Mouse (Mus musculus): ENCODE measurements around the gene Fam104a. TPM values are rescaled to one million over a fixed set of nuclear protein-coding genes. Genes with fewer than 3 reads are reported as not detected.

Fam104a gene
- polyA plus RNA-seq, 1 experiment from 2014 or later = 51.2 TPM

DNA sequence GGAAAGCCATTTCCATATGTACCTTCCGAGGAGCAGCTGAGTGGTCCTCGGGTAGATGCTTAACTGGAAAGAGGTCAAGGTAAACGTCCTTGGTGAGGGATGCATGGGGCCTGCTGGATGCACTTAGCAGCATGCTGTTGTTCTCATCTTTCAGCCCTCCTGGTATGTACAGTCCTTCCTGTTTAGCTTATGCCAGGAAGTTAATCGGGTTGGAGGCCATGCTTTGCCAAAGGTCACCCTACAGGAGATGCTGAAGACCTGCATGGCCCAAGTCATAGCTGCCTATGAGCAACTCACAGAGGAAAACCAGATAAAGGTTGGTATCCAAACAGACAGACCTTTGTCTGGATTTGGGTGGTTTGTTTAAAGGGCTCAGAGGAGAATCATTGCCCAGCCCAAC is 26.7 kb downstream of the Fam104a start:
- no peak overlapping the region for H3K4me2 ChIP-seq (replicated peaks; ENCODE audit: low read depth, low read length)
- no peak overlapping the region for H3K27ac ChIP-seq (ENCODE audit: low read length)
- no peak overlapping the region for H3K4me3 ChIP-seq (ENCODE audit: low read depth, low read length)
- peaks cover 90% of the 10 kb centered on the region for H3K36me3 ChIP-seq (ENCODE audit: control insufficient read depth, insufficient read depth, low read length)
- no peaks in the 10 kb centered on the region for H3K9me3 ChIP-seq (ENCODE audit: control insufficient read depth, low read depth, low read length)
- no peaks in the 10 kb centered on the region for H3K27me3 ChIP-seq (ENCODE audit: control insufficient read depth, insufficient read depth, low read length)
- no peak for ATAC-seq (ENCODE audit: insufficient number of reproducible peaks, insufficient read depth, low FRiP score, low read depth)
- H3K9ac ChIP-seq (replicated peaks; ENCODE audit: low read depth, low read length) = no peak overlapping the region
- WGBS = 43% methylated on average over 4 of the region's 4 CpGs
- H3K4me1 ChIP-seq (ENCODE audit: control insufficient read depth, insufficient read depth, low read length) = no peaks in the 10 kb centered on the region

DNA sequence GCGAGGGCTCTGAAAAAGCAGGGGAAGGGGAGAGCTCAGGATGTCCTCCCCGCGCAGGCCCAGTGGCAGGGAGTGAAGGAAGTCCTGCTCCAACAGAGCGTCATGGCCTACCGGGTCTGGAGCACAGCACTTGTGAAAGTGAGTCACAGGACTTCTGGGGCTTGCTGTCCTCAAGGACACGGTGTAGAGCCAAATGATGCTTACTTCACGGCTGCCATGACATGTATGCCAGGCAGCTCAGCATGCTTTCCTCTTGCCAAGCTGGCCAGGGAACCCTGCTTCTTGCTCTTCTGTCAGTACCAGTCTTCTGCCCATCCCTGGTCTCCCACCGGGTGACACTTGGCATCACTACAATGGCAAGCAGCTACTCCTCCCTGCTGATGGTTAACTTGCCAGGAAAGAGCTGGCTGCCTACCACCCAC is 27.4 kb downstream of the Fam104a start:
- Histone ChIP-seq H3K36me3 (ENCODE audit: control insufficient read depth, insufficient read depth, low read length) (peaks cover 93% of the 10 kb centered on the region), H3K4me3 (ENCODE audit: low read depth, low read length) (no peak overlapping the region), H3K27me3 (ENCODE audit: control insufficient read depth, insufficient read depth, low read length) (no peaks in the 10 kb centered on the region), H3K27ac (ENCODE audit: low read length) (no peak overlapping the region), H3K9me3 (ENCODE audit: control insufficient read depth, low read depth, low read length) (no peaks in the 10 kb centered on the region), H3K9ac (replicated peaks; ENCODE audit: low read depth, low read length) (no peak overlapping the region), H3K4me2 (replicated peaks; ENCODE audit: low read depth, low read length) (no peak overlapping the region), H3K4me1 (ENCODE audit: control insufficient read depth, insufficient read depth, low read length) (no peaks in the 10 kb centered on the region)
- no peak for ATAC-seq (ENCODE audit: insufficient number of reproducible peaks, insufficient read depth, low FRiP score, low read depth)
- 90% methylated on average over 8 of the region's 8 CpGs for WGBS

DNA sequence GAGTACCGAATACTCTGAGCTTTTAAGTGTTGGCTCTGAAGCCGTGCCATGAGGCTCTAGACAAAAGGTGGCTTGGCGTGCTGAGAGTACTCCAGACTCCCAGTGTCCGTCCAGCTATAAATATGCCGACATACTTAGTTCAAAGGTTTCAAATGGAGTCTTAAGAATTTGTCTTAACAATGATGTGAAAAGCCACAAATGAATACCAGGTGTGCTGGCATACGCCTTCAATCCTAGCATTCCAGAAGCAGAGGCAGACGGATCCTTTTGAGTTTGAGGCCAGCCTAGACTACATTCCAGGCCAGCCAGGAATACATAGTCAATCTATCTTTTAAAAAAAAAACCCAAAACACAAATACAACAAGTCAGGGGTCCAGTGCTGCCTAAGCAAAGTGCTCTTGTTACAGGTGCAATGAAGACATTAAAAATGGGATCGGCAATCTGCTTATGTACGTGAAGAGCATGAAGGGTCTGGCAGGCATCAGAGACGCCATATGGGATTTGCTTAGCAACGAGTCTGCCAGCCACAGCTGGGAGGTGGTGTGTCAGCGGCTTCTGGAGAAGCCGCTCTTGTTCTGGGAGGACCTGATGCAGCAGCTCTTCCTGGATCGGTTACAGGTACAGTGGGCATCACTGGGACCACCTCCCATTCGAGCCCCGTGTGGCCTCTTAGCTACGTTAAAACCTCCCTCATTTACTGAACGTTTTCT is 29.2 kb downstream of the Fam104a start:
- WGBS = 82% methylated on average over 18 of the region's 18 CpGs
- no peak overlapping the region for H3K9ac ChIP-seq (replicated peaks; ENCODE audit: low read depth, low read length)
- peaks cover 78% of the 10 kb centered on the region for H3K36me3 ChIP-seq (ENCODE audit: control insufficient read depth, insufficient read depth, low read length)
- no peaks in the 10 kb centered on the region for H3K27me3 ChIP-seq (ENCODE audit: control insufficient read depth, insufficient read depth, low read length)
- H3K27ac ChIP-seq (ENCODE audit: low read length) = no peak overlapping the region
- no peak overlapping the region for H3K4me3 ChIP-seq (ENCODE audit: low read depth, low read length)
- H3K4me2 ChIP-seq (replicated peaks; ENCODE audit: low read depth, low read length) = no peak overlapping the region
- peaks cover 5% of the 10 kb centered on the region; the same call in 1 of the 2 replicates for H3K4me1 ChIP-seq (ENCODE audit: control insufficient read depth, insufficient read depth, low read length)
- ATAC-seq (ENCODE audit: insufficient number of reproducible peaks, insufficient read depth, low FRiP score, low read depth) = no peak
- H3K9me3 ChIP-seq (ENCODE audit: control insufficient read depth, low read depth, low read length) = no peaks in the 10 kb centered on the region

GRCm38 (mm10) chr11:113654105-113654504 is 29.9 kb downstream of the Fam104a start:
- peaks cover 72% of the 10 kb centered on the region for H3K36me3 ChIP-seq (ENCODE audit: control insufficient read depth, insufficient read depth, low read length)
- H3K27ac ChIP-seq (ENCODE audit: low read length) = no peak overlapping the region
- ATAC-seq (ENCODE audit: insufficient number of reproducible peaks, insufficient read depth, low FRiP score, low read depth) = no peak

DNA sequence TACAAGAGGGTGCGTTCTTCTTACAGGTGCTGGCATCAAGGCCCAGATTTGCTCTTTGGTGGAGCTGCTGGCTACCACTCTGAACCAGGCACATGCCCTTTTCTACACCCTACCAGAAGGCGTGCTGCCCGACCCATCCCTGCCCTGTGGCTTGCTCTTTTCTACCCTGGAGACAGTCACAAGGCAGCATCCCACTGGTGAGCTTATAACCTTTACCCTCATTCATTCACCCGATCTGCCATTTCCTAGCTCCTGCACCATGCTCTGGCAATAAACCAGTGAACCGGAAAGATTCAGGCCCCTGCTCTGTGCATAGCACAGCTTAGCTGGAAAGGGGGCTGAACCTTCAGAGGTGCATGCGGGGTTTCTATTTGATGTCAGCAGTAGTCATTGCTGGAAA is 31.4 kb downstream of the Fam104a start:
- peaks cover 57% of the 10 kb centered on the region for H3K36me3 ChIP-seq (ENCODE audit: control insufficient read depth, insufficient read depth, low read length)
- ATAC-seq (ENCODE audit: insufficient number of reproducible peaks, insufficient read depth, low FRiP score, low read depth) = no peak
- H3K9ac ChIP-seq (replicated peaks; ENCODE audit: low read depth, low read length) = no peak overlapping the region
- H3K27ac ChIP-seq (ENCODE audit: low read length) = no peak overlapping the region
- peaks cover 5% of the 10 kb centered on the region; the same call in 1 of the 2 replicates for H3K4me1 ChIP-seq (ENCODE audit: control insufficient read depth, insufficient read depth, low read length)
- H3K9me3 ChIP-seq (ENCODE audit: control insufficient read depth, low read depth, low read length) = no peaks in the 10 kb centered on the region
- WGBS = 88% methylated on average over 6 of the region's 6 CpGs
- no peak overlapping the region for H3K4me3 ChIP-seq (ENCODE audit: low read depth, low read length)
- no peak overlapping the region for H3K4me2 ChIP-seq (replicated peaks; ENCODE audit: low read depth, low read length)
- H3K27me3 ChIP-seq (ENCODE audit: control insufficient read depth, insufficient read depth, low read length) = no peaks in the 10 kb centered on the region

More at GRCm38 (mm10) chr11:113654105-113654504, 29.9 kb downstream of the Fam104a start:
- no peak overlapping the region for H3K4me2 ChIP-seq (replicated peaks; ENCODE audit: low read depth, low read length)
- WGBS = 91% methylated on average over 15 of the region's 15 CpGs
- H3K9me3 ChIP-seq (ENCODE audit: control insufficient read depth, low read depth, low read length) = no peaks in the 10 kb centered on the region
- H3K27me3 ChIP-seq (ENCODE audit: control insufficient read depth, insufficient read depth, low read length) = no peaks in the 10 kb centered on the region
- H3K9ac ChIP-seq (replicated peaks; ENCODE audit: low read depth, low read length) = no peak overlapping the region
- no peak overlapping the region for H3K4me3 ChIP-seq (ENCODE audit: low read depth, low read length)
- peaks cover 5% of the 10 kb centered on the region; the same call in 1 of the 2 replicates for H3K4me1 ChIP-seq (ENCODE audit: control insufficient read depth, insufficient read depth, low read length)

DNA sequence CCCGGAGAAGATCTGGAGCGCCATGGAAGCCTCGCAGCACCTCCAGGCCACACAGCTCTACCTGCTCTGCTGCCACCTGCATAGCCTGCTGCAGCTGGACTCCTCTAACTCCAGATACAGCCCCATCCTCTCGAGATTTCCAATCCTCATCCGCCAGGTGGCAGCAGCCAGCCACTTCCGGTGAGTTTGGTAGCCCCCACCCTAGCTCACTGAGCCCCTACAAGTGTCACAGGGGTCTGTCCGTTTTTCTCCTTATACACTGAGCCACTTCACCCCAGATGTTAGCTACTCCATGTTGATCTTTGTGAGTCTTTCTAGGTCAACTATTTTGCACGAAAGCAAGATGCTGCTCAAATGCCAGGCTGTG is 32.1 kb downstream of the Fam104a start:
- no peaks in the 10 kb centered on the region for H3K9me3 ChIP-seq (ENCODE audit: control insufficient read depth, low read depth, low read length)
- H3K4me1 ChIP-seq (ENCODE audit: control insufficient read depth, insufficient read depth, low read length) = peaks cover 5% of the 10 kb centered on the region; the same call in 1 of the 2 replicates
- H3K4me3 ChIP-seq (ENCODE audit: low read depth, low read length) = no peak overlapping the region
- WGBS = 43% methylated on average over 8 of the region's 8 CpGs
- H3K36me3 ChIP-seq (ENCODE audit: control insufficient read depth, insufficient read depth, low read length) = peaks cover 51% of the 10 kb centered on the region
- no peak overlapping the region for H3K4me2 ChIP-seq (replicated peaks; ENCODE audit: low read depth, low read length)
- no peak overlapping the region for H3K27ac ChIP-seq (ENCODE audit: low read length)
- H3K9ac ChIP-seq (replicated peaks; ENCODE audit: low read depth, low read length) = no peak overlapping the region
- no peaks in the 10 kb centered on the region for H3K27me3 ChIP-seq (ENCODE audit: control insufficient read depth, insufficient read depth, low read length)
- no peak for ATAC-seq (ENCODE audit: insufficient number of reproducible peaks, insufficient read depth, low FRiP score, low read depth)

DNA sequence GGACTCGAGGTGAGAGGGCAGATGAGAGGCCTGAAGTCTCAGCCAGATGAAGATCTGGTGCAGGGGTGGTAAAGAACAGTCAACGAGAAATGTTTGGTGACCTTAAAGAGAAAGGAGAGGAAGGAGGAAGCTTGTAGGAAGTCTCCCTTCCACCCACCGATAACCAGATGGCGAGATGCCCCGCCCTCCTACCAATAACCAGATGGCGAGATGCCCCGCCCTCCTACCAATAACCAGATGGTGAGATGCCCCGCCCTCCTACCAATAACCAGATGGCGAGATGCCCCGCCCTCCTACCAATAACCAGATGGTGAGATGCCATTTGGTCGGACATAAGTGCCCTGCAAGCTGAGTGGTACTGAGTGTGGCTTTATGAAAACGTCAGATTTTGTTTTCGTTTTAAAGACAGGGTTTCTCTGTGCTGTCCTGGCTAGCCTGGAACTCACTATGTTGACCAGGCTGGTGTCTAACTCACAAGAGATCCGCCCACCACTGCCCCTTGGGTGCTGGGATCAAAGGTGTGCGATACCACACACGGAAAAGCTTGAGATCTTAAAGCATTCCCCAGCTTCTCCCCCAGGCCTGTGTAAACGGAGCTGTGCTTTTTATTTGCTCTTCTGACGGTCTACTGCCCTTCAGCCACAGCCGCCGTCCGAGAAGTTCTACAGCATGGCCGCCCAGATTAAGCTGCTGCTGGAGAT is 32.6 kb downstream of the Fam104a start:
- ATAC-seq (ENCODE audit: insufficient number of reproducible peaks, insufficient read depth, low FRiP score, low read depth) = no peak
- Histone ChIP-seq H3K27ac (ENCODE audit: low read length) (no peak overlapping the region), H3K4me1 (ENCODE audit: control insufficient read depth, insufficient read depth, low read length) (peaks cover 5% of the 10 kb centered on the region; the same call in 1 of the 2 replicates), H3K4me2 (replicated peaks; ENCODE audit: low read depth, low read length) (0 out of 2 replicates have a peak overlapping the region, but pooled peaks have one; percentile 5), H3K36me3 (ENCODE audit: control insufficient read depth, insufficient read depth, low read length) (peaks cover 46% of the 10 kb centered on the region), H3K27me3 (ENCODE audit: control insufficient read depth, insufficient read depth, low read length) (no peaks in the 10 kb centered on the region), H3K4me3 (ENCODE audit: low read depth, low read length) (no peak overlapping the region), H3K9ac (replicated peaks; ENCODE audit: low read depth, low read length) (no peak overlapping the region), H3K9me3 (ENCODE audit: control insufficient read depth, low read depth, low read length) (no peaks in the 10 kb centered on the region)
- WGBS = 62% methylated on average over 22 of the region's 22 CpGs

DNA sequence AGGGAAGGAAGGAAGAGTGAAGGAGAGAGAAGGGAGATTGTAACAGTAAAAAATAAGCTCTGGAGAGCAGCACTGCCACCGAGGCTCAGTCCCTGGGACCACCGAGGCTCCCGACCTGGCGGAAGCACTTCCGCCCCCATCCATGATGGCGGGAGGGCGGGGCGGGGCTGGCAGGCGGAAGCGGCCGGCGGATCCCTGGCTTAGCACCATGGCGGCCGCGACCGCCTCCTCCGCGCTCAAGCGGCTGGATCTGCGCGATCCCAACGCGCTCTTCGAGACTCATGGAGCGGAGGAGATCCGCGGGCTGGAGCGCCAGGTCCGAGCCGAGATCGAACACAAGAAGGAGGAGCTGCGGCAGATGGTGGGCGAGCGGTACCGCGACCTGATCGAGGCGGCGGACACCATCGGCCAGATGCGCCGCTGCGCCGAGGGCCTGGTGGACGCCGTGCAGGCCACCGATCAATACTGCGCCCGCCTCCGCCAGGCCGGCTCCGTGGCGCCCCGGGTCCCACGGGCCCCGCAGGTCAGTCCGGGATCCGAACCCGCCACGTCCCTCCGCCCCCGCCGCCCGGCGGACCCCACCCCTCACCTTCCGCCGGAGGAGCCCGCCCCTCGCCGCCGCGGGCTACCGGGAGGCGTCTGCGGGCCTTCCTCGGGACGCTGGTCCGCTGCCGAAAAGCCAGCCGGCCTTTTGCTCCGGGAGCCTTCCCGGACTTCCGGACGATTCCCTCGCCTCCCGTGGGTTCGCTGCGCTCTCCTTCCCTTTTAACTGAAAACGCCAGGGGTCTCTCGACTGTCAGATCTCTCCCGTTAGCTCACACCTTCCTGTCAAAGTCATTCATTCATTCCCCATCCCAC is 34.4 kb downstream of the Fam104a start, which contains the start of gene Slc39a11:
Slc39a11 (minus strand) TSS at position 727 of the 858 bp plus-strand sequence.
- Histone ChIP-seq H3K36me3 (ENCODE audit: control insufficient read depth, insufficient read depth, low read length) (peaks cover 31% of the 10 kb centered on the region), H3K9ac (replicated peaks; ENCODE audit: low read depth, low read length) (peak within 1 kb of the TSS; percentile 88), H3K27me3 (ENCODE audit: control insufficient read depth, insufficient read depth, low read length) (no peaks in the 10 kb centered on the region), H3K4me2 (replicated peaks; ENCODE audit: low read depth, low read length) (peak within 1 kb of the TSS; percentile 66), H3K4me1 (ENCODE audit: control insufficient read depth, insufficient read depth, low read length) (peaks cover 5% of the 10 kb centered on the region; the same call in 1 of the 2 replicates), H3K27ac (ENCODE audit: low read length) (peak within 1 kb of the TSS; percentile 77; the same call in 1 of the 2 replicates), H3K4me3 (ENCODE audit: low read depth, low read length) (peak within 1 kb of the TSS; percentile 96), H3K9me3 (ENCODE audit: control insufficient read depth, low read depth, low read length) (no peaks in the 10 kb centered on the region)
- ATAC-seq (ENCODE audit: insufficient number of reproducible peaks, insufficient read depth, low FRiP score, low read depth) = peak; percentile 59
- under 1% methylated on average over 82 of the region's 91 CpGs for WGBS
